Mouse (Mus musculus): Measurements from ENCODE around the gene Gm8653. TPM values are rescaled to one million over a fixed set of nuclear protein-coding genes. Genes with fewer than 3 reads are reported as not detected.
"Not testable (repeated sequence)": the region's sequence is repeated elsewhere in the genome, so short reads cannot be mapped to it uniquely, and the experiment has no call there.

Gm8653 gene
- polyA plus RNA-seq (2012; ENCODE audit: insufficient read depth, insufficient read length, low replicate concordance, missing spikeins): not detected in 2 replicates

DNA sequence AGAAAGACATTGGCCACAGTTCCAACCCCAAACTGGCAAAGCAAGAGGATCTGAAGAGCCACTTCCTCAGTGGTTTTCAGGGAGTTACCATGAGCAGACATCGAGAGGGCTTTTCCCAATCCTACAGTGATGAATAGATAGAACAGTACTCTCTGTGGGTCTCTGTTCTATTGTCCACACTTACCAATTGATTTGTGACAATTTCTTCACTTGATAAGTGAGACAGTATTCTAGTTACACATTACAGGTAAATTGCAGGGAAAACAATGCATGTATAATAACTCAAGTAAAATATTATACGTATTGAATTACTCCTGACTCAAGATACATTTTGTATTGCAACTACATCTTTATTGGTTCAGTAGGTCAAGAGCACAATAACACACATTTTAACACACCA lies at the start of gene Gm8653:
Gene Gm8653, minus strand, starts transcription at position 101 of the 400 bp plus-strand sequence.
- H3K27ac ChIP-seq (ENCODE audit: insufficient read depth, low read depth, low read length): not testable (repeated sequence)
- no CpG with 5 or more reads among the region's 2 CpGs for WGBS

GRCm38 (mm10) chr7:22229384-22229783 lies 28.3 kb upstream of the Gm8653 start, which contains the start of gene Gm8453:
Gm8453 (minus strand) TSS chr7:22229484.
- WGBS: 16% methylated on average over 2 of the region's 2 CpGs
- H3K4me3 ChIP-seq (ENCODE audit: insufficient read depth, low read depth, low read length); H3K27ac ChIP-seq (ENCODE audit: insufficient read depth, low read depth, low read length); H3K4me1 ChIP-seq (ENCODE audit: control insufficient read depth, insufficient read depth, low read length): not testable (repeated sequence)

More for the DNA sequence above, at the start of gene Gm8653:
- H3K4me3 ChIP-seq (ENCODE audit: insufficient read depth, low read depth, low read length); H3K4me1 ChIP-seq (ENCODE audit: control insufficient read depth, insufficient read depth, low read length): not testable (repeated sequence)

DNA sequence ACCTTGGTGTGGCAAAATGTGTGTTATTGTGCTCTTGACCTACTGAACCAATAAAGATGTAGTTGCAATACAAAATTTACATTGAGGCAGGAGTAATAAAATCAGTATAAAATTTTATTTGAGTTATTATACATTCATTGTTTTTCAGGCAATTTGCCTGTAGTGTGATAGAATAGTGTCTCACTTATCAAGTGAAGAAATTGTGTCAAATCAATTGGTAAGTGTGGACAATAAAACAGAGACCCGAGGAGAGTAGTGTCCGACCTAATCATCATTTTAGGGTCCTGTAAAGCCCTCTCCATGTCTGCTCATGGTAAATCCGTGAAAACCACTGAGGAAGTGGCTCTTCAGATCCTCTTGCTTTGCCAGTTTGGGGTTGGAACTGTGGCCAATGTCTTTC lies 12.0 kb downstream of the Gm8653 start, which contains the start of gene Vmn1r143:
Gene Vmn1r143, plus strand, starts transcription at position 301 of the 400 bp plus-strand sequence.
- not testable (repeated sequence) for H3K4me3 ChIP-seq (ENCODE audit: insufficient read depth, low read depth, low read length); H3K27ac ChIP-seq (ENCODE audit: insufficient read depth, low read depth, low read length)
- WGBS: no CpG with 5 or more reads among the region's 3 CpGs

DNA sequence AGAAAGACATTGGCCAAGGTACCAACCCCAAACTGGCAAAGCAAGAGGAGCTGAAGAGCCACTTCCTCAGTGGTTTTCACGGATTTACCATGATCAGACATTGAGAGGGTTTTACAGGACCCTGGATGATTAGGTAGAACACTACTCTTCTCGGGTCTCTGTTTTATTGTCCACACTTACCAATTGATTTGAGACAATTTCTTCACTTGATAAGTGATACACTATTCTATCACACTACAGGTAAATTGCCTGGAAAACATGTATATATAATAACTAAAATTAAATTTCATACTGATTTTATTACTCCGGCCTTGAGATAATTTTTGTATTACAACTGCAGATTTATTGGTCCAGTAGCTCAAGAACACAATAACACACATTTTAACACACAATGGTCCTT lies 37.1 kb downstream of the Gm8653 start, which contains the start of gene Vmn1r142:
Gene Vmn1r142, minus strand, starts transcription at position 101 of the 400 bp plus-strand sequence.
- not testable (repeated sequence) for H3K4me3 ChIP-seq (ENCODE audit: insufficient read depth, low read depth, low read length); H3K27ac ChIP-seq (ENCODE audit: insufficient read depth, low read depth, low read length); H3K4me1 ChIP-seq (ENCODE audit: control insufficient read depth, insufficient read depth, low read length)
- no CpG with 5 or more reads among the region's 3 CpGs for WGBS

More for the DNA sequence above, 12.0 kb downstream of the Gm8653 start, which contains the start of gene Vmn1r143:
- H3K4me1 ChIP-seq (ENCODE audit: control insufficient read depth, insufficient read depth, low read length): not testable (repeated sequence)

Other genes with a start within 250 kb of the Gm8653 start
- gene Vmn1r137, start 206.7 kb downstream of the Gm8653 start, polyA plus RNA-seq (2012; ENCODE audit: insufficient read depth, insufficient read length, low replicate concordance, missing spikeins): not detected in 2 replicates
- not detected in 2 replicates for gene Vmn1r138, start 172.4 kb downstream of the Gm8653 start, polyA plus RNA-seq (2012; ENCODE audit: insufficient read depth, insufficient read length, low replicate concordance, missing spikeins)
- not detected in 2 replicates for gene Gm6176, start 145.0 kb downstream of the Gm8653 start, polyA plus RNA-seq (2012; ENCODE audit: insufficient read depth, insufficient read length, low replicate concordance, missing spikeins)
- not detected in 2 replicates for gene Vmn1r139, start 132.2 kb downstream of the Gm8653 start, polyA plus RNA-seq (2012; ENCODE audit: insufficient read depth, insufficient read length, low replicate concordance, missing spikeins)
- not detected in 2 replicates for gene Gm16451, start 83.0 kb downstream of the Gm8653 start, polyA plus RNA-seq (2012; ENCODE audit: insufficient read depth, insufficient read length, low replicate concordance, missing spikeins)
- not detected in 2 replicates for gene Gm10666, start 66.5 kb downstream of the Gm8653 start, polyA plus RNA-seq (2012; ENCODE audit: insufficient read depth, insufficient read length, low replicate concordance, missing spikeins)
- not detected in 2 replicates for gene Vmn1r142, start 37.2 kb downstream of the Gm8653 start, polyA plus RNA-seq (2012; ENCODE audit: insufficient read depth, insufficient read length, low replicate concordance, missing spikeins)
- not detected in 2 replicates for gene Vmn1r143, start 11.9 kb downstream of the Gm8653 start, polyA plus RNA-seq (2012; ENCODE audit: insufficient read depth, insufficient read length, low replicate concordance, missing spikeins)
- not detected in 2 replicates for gene Gm8453, start 28.2 kb upstream of the Gm8653 start, polyA plus RNA-seq (2012; ENCODE audit: insufficient read depth, insufficient read length, low replicate concordance, missing spikeins)
- gene Gm4187, start 128.5 kb upstream of the Gm8653 start, polyA plus RNA-seq (2012; ENCODE audit: insufficient read depth, insufficient read length, low replicate concordance, missing spikeins): not detected in 2 replicates
- gene Gm8660, start 169.8 kb upstream of the Gm8653 start, polyA plus RNA-seq (2012; ENCODE audit: insufficient read depth, insufficient read length, low replicate concordance, missing spikeins): not detected in 2 replicates
- gene Vmn1r148, start 212.3 kb upstream of the Gm8653 start, polyA plus RNA-seq (2012; ENCODE audit: insufficient read depth, insufficient read length, low replicate concordance, missing spikeins): not detected in 2 replicates
- gene Vmn1r149, start 237.0 kb upstream of the Gm8653 start, polyA plus RNA-seq (2012; ENCODE audit: insufficient read depth, insufficient read length, low replicate concordance, missing spikeins): not detected in 2 replicates